Mouse (Mus musculus): ENCODE measurements around the gene Foxj3. TPM values are rescaled to one million over a fixed set of nuclear protein-coding genes. Genes with fewer than 3 reads are reported as not detected.
A peak's percentile ranks its signal among the peaks of the same experiment; 100 is the strongest.

The Foxj3 gene
- total and polyA plus RNA-seq, 2 experiments from 2014 or later = 19.1 to 32.4 TPM

DNA sequence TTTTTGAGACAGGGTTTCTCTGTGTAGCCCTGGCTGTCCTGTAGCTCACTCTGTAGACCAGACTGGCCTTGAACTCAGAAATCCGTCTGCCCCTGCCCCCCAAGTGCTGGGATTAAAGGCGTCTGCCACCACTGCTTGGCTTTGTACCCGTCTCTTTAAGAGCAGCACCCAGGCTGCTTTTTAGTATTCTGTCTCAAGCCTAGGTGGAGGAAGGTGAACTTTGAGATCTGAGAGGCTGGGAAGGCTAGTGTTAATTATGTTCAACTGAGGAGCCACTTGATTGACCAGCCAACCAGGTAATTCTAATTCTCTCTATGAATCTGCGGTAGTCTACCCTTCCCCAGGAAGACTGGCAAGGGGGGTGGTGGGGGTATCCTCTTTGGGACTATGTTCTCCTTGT, 632 bp downstream of the Foxj3 start:
- ATAC-seq = no peak
- TF ChIP-seq CTCF (IDR thresholded peaks at IDR 0.05; ENCODE audit: low read depth) = no peak
- H3K9me3 ChIP-seq (ENCODE audit: low read length) = no peaks in the 10 kb centered on the region
- no peak overlapping the region for H3K4me2 ChIP-seq (ENCODE audit: low read depth, low read length)
- no peak for DNase-seq (ENCODE audit: low spot score)
- WGBS = 85% methylated on average over 4 of the region's 4 CpGs
- no peaks in the 10 kb centered on the region for H3K27me3 ChIP-seq (ENCODE audit: insufficient read depth, low read length)
- 0 out of 2 replicates have a peak, but pooled peaks cover 4% of the 10 kb centered on the region for H3K4me1 ChIP-seq (ENCODE audit: insufficient read depth, low read length)
- no peak overlapping the region for H3K4me3 ChIP-seq (ENCODE audit: low read length)
- H3K9ac ChIP-seq (replicated peaks; ENCODE audit: low read length) = no peak overlapping the region
- no peak overlapping the region for H3K27ac ChIP-seq
- H3K36me3 ChIP-seq (ENCODE audit: insufficient read depth, low read length) = no peaks in the 10 kb centered on the region

DNA sequence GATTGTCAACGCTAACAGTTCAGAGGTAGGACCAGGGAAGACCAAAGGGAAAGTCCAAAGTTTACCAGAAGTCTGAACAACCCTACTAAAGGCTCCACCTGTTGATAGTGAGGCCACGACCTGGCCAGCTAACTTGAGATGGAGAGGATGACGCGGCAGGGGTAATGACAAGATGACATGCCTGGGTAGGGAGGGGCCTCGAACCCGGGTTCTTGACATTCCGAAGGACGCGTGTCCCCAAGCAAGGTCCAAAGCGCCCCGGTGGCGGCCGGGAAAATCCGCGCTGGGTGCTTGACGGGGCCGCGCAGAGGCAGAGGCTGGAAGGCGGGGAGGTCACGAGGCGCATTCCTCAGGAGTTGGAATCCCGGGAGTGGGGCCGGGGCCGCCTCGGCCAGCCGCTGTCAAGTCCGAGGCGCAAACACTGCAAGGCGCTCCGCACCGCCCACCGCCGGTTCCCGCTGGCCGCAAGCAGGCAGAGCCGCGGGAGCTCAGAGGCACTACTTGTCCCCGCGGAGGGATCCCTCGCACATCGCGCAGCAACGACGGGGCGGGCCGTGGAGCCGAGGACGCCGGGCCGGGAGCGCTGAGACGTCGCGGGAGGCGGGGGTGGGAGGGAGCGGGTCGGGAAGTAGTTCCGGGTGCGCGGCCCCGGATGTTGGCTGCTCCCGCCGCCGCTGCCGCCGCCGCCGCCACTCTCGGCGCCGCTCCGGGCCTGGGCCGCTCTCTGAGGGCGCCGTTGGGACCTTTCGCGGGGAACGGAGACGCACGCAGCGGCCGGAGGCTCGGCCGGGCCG, 2.4 kb downstream of the Foxj3 start, which contains the start of gene Frg2f1:
Frg2f1 (minus strand) TSS at position 499 of the 794 bp plus-strand sequence.
- H3K9me3 ChIP-seq (ENCODE audit: low read length) = no peaks in the 10 kb centered on the region
- H3K27me3 ChIP-seq (ENCODE audit: insufficient read depth, low read length) = no peaks in the 10 kb centered on the region
- H3K36me3 ChIP-seq (ENCODE audit: insufficient read depth, low read length) = no peaks in the 10 kb centered on the region
- H3K4me1 ChIP-seq (ENCODE audit: insufficient read depth, low read length) = 0 out of 2 replicates have a peak, but pooled peaks cover 4% of the 10 kb centered on the region
- peak within 1 kb of the TSS; percentile 62 for H3K4me2 ChIP-seq (ENCODE audit: low read depth, low read length)
- ATAC-seq = peak; percentile 96
- under 1% methylated on average over 83 of the region's 85 CpGs for WGBS
- TF ChIP-seq CTCF (IDR thresholded peaks at IDR 0.05; ENCODE audit: low read depth) = no peak
- peak within 1 kb of the TSS; percentile 84 for H3K9ac ChIP-seq (replicated peaks; ENCODE audit: low read length)
- H3K4me3 ChIP-seq (ENCODE audit: low read length) = peak within 1 kb of the TSS; percentile 99
- peak within 1 kb of the TSS; percentile 98 for H3K27ac ChIP-seq
- peak; percentile 96 for DNase-seq (ENCODE audit: low spot score)

DNA sequence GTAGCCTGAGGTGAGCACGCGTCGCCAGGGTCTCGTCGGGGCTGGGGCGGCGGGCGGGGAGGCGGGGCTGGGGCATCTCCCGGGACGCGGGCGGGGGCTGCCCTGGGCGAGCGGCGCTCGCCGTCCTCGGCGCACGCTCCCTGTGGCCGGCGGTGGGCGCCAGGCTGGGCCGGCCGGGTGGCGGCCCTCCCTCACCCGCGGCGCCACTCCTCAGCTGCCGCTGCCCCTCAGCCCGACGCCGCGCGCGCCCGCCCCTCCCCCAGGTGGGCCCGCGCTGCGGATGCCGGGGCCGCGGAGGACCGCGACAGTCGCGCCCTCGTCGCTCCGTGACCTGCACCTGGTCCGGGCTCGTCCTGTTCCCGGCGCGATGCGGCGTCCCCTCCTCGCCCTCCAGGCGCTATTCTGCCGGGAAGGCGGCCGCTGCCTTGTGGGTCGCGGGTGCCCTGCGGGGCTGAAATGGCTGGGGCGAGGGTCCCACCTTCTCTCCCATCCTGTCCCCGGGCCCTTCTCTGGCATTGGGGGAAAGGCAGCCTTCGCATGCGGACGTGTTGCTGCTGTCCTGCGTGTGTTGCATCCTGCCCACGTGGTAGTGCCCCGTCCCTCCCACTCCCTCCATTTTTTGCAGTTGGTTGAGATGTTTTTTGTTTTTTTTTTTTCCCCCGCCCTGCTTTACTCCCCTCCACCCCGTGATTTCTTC, 3.2 kb downstream of the Foxj3 start:
- peak; percentile 66 for DNase-seq (ENCODE audit: low spot score)
- Histone ChIP-seq H3K4me1 (ENCODE audit: insufficient read depth, low read length) (0 out of 2 replicates have a peak, but pooled peaks cover 4% of the 10 kb centered on the region), H3K27me3 (ENCODE audit: insufficient read depth, low read length) (no peaks in the 10 kb centered on the region), H3K9me3 (ENCODE audit: low read length) (no peaks in the 10 kb centered on the region), H3K4me2 (ENCODE audit: low read depth, low read length) (peak overlapping the region; percentile 62), H3K9ac (replicated peaks; ENCODE audit: low read length) (peak overlapping the region; percentile 84), H3K4me3 (ENCODE audit: low read length) (peak overlapping the region; percentile 99), H3K27ac (peak overlapping the region; percentile 98), H3K36me3 (ENCODE audit: insufficient read depth, low read length) (no peaks in the 10 kb centered on the region)
- ATAC-seq = peak; percentile 84
- TF ChIP-seq CTCF (IDR thresholded peaks at IDR 0.05; ENCODE audit: low read depth) = no peak
- under 1% methylated on average over 45 of the region's 76 CpGs for WGBS

DNA sequence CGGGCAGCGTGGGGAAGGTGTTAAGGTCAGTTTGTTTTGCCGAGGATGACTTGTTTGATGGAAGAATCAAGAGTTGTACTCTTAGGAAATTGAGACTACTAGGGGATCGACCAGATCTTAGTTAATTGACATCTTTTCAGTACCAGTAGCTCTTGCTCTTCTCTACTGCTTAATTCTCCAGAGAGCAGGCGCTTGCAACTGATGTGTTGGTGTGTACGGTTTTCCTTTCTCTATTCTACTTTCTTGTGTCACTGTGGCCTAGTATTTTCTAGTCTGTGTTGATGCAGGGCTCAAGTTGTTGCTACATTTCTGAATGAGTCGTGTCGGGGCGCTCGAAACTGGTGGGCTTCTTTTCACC, 3.7 kb downstream of the Foxj3 start:
- ATAC-seq (no peak), DNase-seq (ENCODE audit: low spot score) (peak; percentile 11)
- 4% methylated on average over 10 of the region's 10 CpGs for WGBS
- Histone ChIP-seq H3K9ac (replicated peaks; ENCODE audit: low read length) (peak overlapping the region; percentile 84), H3K27me3 (ENCODE audit: insufficient read depth, low read length) (no peaks in the 10 kb centered on the region), H3K36me3 (ENCODE audit: insufficient read depth, low read length) (no peaks in the 10 kb centered on the region), H3K27ac (peak overlapping the region; percentile 98), H3K4me2 (ENCODE audit: low read depth, low read length) (peak overlapping the region; percentile 62), H3K4me3 (ENCODE audit: low read length) (peak overlapping the region; percentile 99), H3K4me1 (ENCODE audit: insufficient read depth, low read length) (0 out of 2 replicates have a peak, but pooled peaks cover 4% of the 10 kb centered on the region), H3K9me3 (ENCODE audit: low read length) (no peaks in the 10 kb centered on the region)
- no peak for TF ChIP-seq CTCF (IDR thresholded peaks at IDR 0.05; ENCODE audit: low read depth)

DNA sequence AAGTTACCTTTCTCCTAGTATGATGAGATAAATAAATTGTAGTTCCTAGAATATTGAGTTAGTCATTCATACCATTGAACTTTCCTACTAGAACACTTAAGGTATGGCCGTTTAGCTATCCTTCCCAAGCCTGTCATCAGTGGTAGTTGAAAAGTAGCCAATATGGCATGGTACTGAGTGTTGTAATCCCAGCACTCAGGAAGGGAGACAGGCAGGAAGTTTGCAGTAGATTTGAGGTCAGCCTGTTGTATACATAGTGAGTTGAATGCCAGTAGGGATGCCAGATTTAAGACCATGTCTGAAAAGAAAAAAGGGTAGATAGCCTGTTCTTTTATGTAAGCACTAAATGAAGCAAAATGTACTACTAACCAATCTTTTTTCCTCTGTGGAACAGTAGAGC, 14.1 kb downstream of the Foxj3 start:
- no peak for TF ChIP-seq CTCF (IDR thresholded peaks at IDR 0.05; ENCODE audit: low read depth)
- no peaks in the 10 kb centered on the region for H3K27me3 ChIP-seq (ENCODE audit: insufficient read depth, low read length)
- no peak overlapping the region for H3K27ac ChIP-seq
- H3K9ac ChIP-seq (replicated peaks; ENCODE audit: low read length) = no peak overlapping the region
- no peak overlapping the region for H3K4me2 ChIP-seq (ENCODE audit: low read depth, low read length)
- no peak overlapping the region for H3K4me3 ChIP-seq (ENCODE audit: low read length)
- no peaks in the 10 kb centered on the region for H3K9me3 ChIP-seq (ENCODE audit: low read length)
- no peaks in the 10 kb centered on the region for H3K36me3 ChIP-seq (ENCODE audit: insufficient read depth, low read length)
- 81% methylated on average over 1 of the region's 1 CpGs for WGBS
- no peaks in the 10 kb centered on the region for H3K4me1 ChIP-seq (ENCODE audit: insufficient read depth, low read length)
- DNase-seq (ENCODE audit: low spot score) (no peak), ATAC-seq (no peak)

DNA sequence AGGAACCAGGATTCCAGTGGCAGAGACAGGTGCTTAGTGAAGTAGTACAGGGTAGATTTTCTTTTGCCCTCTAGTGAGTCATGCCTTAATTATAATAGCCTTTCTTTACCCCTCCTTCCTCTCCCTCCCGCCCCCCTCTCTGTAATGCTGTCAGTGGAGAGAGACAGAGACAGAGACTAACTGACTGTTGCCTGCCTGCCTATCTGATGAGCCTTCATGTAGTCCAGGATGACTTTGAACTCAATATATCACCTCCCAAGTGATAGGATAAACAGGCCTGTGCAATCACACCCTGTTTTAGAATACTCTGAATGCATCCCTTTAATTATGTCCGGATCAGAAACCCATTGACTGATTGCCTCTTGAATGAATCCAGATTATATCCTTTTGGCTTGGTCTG, 18.7 kb downstream of the Foxj3 start:
- no peak for TF ChIP-seq CTCF (IDR thresholded peaks at IDR 0.05; ENCODE audit: low read depth)
- WGBS = 67% methylated on average over 2 of the region's 2 CpGs
- Histone ChIP-seq H3K27me3 (ENCODE audit: insufficient read depth, low read length) (no peaks in the 10 kb centered on the region), H3K4me2 (ENCODE audit: low read depth, low read length) (no peak overlapping the region), H3K4me1 (ENCODE audit: insufficient read depth, low read length) (no peaks in the 10 kb centered on the region), H3K9me3 (ENCODE audit: low read length) (no peaks in the 10 kb centered on the region), H3K27ac (no peak overlapping the region), H3K4me3 (ENCODE audit: low read length) (no peak overlapping the region), H3K9ac (replicated peaks; ENCODE audit: low read length) (no peak overlapping the region), H3K36me3 (ENCODE audit: insufficient read depth, low read length) (no peaks in the 10 kb centered on the region)
- DNase-seq (ENCODE audit: low spot score) = no peak
- no peak for ATAC-seq
